Mouse (Mus musculus) liver, adult 10 weeks (tissue): ENCODE data around the gene Tacr1. TPM values are rescaled to one million over a fixed set of nuclear protein-coding genes. Genes with fewer than 3 reads are reported as not detected.

Experiments used
- polyA plus RNA-seq: library from polyadenylated mRNA; stranded (reverse); fragments of 350-450 nt; fragmentation: Illumina TruSeq; extraction: RNeasy Lipid Tissue Mini Kit (QIAGEN cat#74804); gene quantifications from one replicate; pipeline ENCODE4 v1.2.3, GENCODE M21; 2014; ENCODE audit warnings: low read depth, low replicate concordance

Tacr1 gene
- polyA plus RNA-seq, result not detected

DNA sequence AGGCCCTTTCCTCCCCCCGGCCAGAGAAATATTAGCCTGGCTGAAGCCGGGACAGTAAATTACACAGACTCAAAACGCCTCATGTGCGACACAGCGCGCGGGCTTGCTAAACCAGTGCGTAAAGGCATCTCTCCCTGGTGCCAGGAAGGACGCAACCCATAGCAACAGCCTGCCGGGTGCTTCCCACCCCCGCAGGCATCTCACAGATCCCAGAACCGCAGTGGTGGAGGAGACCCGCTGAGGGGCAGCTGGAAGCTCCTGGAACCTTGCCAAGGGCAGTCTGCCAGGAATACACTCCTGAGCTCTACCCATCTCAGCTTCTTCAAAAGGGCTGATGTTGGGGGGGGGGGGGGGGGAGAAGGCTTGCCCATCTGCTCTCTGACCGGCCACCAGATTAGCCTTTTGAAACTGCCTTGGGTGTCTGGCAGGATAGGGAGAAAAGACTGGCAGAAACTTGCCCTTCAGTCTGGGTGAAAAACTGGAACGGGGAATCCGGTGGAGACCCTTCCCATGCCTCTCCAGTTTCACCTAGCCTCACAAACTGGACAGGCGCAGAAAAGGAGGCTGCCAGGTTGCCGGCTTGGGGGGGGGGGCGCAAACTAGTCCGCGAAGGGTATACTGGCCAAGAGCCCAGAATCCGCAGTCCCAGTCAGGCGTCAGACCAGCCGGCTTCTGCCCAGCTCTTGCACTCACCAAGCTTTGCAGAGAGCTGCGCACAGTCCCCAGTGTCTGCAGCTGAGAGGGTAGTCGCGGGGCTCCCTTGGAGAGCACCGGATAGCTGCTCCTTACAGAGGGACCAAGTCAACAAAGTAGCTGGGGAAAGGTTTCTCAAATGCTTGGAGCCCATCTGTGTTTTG is at the start of gene Tacr1:
Gene Tacr1 (plus strand): TSS at position 740 of the 857 bp plus-strand sequence.

